Mouse (Mus musculus) erythroblast, adult 5-6 weeks (primary cell): ENCODE data around the gene Rad51b. TPM values are rescaled to one million over a fixed set of nuclear protein-coding genes. Genes with fewer than 3 reads are reported as not detected.

Experiments used
- ATAC-seq: replicated peaks from 2 replicates; pipeline ENCODE4 v1.8.0; 2016; ENCODE audit warnings: moderate number of reproducible peaks, mild to moderate bottlenecking, moderate TSS enrichment, inconsistent platforms; ENCODE audit not compliant: poor library complexity, low FRiP score, severe bottlenecking
- total RNA-seq, 2 experiments: library from RNA; stranded (forward) in 1 of 2; stranded (reverse) in 1 of 2; fragments of 150-400 nt in 1 of 2; fragments of 200-764, 138-1000 nt in 1 of 2; gene quantifications; 2 replicates each; pipeline versions ENCODE4 v1.2.3 to v1.2.4; 2015 to 2017; ENCODE audit warnings: low replicate concordance in 2 of 2

Rad51b gene
- total RNA-seq, 2 experiments from 2014 or later: 3.5 to 4.2 TPM

DNA sequence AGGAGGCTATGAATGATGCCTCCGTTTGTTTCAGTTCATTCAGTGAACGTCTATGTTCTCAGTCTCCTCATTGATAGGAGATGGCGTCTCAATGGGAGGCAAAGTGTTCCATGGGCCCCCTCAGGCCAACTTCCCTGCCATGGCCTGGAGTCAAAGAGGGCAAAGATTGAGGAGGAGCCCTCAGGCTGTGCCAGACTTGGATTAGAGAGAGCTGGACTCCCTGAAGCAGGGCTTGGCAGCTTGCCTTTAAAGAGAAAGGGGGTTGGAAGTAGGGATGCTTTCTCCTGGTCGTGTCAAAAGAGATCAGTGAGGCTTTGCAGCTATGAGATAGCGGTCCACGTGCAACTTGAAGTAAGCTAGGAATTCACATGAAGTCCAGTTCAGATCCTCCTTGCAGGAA is 469.0 kb downstream of the Rad51b start:
- ATAC-seq: no peak

GRCm38 (mm10) chr12:79768741-79769322 is 471.8 kb downstream of the Rad51b start:
- ATAC-seq: no peak

- ATAC-seq: no peak
Measured at GRCm38 (mm10) chr12:79769763-79770162, 472.7 kb downstream of the Rad51b start.

DNA sequence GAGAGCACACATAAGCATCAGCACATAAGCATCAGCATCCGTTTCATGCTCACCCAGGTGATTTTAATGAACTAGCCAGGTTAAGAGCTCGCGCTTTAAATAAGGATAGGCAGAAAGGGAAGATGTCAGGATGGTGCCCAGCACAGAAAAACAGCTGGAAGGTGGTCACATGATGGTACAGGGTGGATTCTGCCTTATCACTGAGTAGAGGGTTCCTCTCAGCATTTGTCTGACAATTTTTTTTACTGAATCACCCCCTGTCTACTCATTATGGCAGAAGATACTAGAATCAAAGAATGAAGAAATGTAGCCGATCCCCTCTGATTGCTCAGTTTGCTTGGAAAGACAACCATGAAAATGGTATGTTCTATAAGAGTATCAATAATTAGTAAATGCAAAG is 474.1 kb downstream of the Rad51b start:
- no peak for ATAC-seq

- no peak for ATAC-seq
Measured at GRCm38 (mm10) chr12:79771741-79772140, 474.7 kb downstream of the Rad51b start.

DNA sequence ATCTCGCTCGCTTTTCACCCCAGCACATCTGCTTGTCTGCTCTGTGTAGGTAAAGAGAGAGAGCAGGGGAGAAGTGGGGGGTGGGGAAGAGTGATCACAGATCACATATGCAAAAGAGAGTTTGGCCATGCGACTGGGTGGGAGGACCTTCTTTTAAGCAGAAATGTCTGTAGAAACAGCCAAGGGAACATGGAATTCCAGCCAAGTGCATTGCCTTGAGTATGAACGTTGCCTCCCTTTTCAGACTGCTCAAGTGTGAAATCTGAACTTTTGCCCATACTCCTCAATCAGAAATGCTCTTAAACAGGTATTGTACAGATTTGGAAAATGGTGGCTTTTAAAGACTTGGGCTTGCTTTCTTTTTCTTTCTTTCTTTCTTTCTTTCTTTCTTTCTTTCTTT is 476.2 kb downstream of the Rad51b start:
- ATAC-seq: no peak

DNA sequence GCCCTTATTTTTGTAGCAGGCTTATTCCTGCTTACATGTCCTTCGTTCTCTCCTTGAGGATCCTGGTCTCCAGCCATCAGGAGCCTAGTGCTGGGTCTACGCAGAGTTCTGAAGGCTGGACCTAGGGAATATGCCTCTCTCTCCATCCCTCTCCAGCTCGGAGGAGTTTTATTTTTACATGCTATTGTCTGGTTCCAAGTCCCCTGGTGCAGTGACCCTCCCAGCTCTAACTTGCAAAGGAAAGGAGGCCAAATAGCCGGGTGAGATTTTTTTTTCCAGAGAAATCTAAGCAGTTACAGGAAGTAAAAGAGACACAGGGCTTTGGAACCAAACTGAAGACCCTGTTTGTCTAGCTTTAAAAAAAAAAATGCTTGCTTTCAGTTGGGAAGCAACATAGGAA is 477.5 kb downstream of the Rad51b start:
- no peak for ATAC-seq

GRCm38 (mm10) chr12:79776828-79777227 is 479.7 kb downstream of the Rad51b start:
- ATAC-seq: no peak

GRCm38 (mm10) chr12:79780745-79781144 is 483.7 kb downstream of the Rad51b start:
- ATAC-seq: no peak

DNA sequence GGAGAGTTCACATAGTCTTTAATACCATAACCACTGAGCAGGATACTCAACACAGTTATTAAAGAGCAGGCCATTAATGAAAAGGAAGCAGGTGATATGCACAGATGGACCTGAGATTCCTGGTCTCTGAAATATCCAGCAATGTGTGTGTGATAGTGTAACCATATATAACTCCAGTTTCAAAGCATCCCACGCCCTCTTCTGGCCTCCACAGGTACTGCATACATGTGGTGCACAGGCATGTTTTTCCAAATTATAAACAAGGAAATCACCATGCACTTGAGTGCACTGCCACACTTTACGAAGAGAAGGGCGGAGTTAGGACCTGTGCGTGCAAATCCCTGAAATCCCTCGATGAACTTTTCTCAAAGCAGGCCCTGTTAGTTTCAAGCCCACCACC is 484.7 kb downstream of the Rad51b start:
- ATAC-seq: no peak

DNA sequence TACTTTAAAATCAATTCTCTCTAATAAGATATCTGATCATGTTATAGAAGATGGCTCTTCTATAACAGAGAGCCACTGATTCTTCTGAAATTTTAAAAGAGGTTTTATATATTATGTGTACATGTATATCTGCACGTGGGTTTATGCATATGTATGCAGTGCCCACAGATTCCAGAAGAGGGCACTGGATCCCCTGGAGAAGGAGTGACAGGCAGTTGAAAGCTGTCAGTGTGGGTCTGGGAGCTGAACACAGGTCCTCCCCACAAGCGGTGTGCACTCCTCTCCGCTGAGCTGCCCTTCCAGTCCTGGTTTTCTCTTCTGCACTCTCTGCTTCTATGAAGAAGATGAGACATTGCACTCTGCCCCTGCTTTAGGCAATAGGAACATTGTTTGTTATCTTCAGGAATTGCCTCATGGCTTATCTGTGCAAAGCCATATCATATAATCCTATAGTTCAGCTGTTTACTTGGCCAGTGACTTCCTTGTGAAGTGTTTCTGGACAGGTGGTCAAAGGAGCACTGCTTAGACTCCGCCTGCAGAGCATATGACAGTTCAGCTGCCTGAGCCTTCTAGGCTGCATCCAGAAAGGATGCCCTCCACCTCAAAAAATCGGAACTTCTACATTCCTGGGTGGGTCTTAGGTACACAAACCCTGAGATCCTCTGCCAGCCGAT is 485.5 kb downstream of the Rad51b start:
- ATAC-seq: no peak

DNA sequence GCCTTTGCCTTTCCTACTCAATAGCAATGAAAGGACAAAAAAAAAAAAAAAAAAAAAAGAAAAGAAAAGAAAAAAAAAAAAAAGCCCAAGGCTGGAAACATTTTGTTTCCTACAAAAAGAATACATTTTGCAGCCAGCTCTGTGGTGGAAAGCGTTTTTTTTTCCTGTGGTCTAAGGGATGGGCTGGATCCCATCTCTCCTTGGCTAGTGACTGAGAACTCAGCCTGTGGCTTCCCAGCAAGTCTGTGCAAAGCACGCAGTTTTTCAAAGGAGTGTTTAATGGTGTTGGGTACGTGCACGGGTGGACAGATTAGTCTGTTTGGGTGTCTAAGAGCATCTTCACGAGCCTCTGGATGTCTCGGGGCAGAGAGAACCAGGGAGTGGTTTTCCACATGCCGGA is 487.1 kb downstream of the Rad51b start:
- no peak for ATAC-seq

GRCm38 (mm10) chr12:79785691-79786090 is 488.6 kb downstream of the Rad51b start:
- no peak for ATAC-seq

GRCm38 (mm10) chr12:79787538-79787937 is 490.5 kb downstream of the Rad51b start:
- ATAC-seq: no peak

- no peak for ATAC-seq
Measured at GRCm38 (mm10) chr12:79788340-79788739, 491.3 kb downstream of the Rad51b start.

DNA sequence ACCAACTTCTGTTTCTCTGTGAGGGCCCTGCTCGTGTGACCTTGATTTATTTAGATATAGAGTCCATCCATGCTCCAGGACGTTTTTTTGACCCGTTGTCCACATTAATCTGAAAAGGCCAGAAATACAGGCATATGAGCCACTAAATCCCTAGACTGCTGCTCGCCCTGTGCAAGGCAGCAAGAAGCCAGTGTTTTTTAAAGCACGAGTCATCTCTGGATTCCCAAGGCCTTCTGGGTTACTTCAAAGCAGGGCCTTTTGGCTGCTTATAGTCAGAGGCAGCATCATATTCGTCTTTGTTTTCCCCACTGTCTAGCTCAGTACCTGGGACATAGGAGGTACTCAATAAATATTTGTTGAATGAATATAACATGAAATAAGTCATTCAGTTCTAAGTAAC is 492.4 kb downstream of the Rad51b start:
- no peak for ATAC-seq

DNA sequence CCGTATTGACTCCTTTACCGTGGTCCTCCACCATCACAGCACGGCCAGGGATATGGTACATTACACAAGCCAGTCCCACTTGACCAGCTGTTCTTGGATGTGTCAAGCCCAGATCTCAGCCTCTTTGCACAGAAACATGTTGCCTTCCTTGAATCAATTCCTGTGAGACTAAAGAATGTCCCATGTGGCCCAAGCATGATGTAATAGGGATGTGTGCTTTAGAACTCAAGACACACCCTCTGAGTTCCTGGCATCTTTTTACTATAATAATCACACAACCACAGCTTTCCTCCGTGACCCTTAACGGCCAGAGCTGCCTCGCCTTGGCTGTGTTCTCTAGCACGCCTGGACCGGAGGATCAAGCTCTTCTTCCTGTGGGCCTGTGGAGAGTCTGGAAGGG is 496.3 kb downstream of the Rad51b start:
- ATAC-seq: no peak

DNA sequence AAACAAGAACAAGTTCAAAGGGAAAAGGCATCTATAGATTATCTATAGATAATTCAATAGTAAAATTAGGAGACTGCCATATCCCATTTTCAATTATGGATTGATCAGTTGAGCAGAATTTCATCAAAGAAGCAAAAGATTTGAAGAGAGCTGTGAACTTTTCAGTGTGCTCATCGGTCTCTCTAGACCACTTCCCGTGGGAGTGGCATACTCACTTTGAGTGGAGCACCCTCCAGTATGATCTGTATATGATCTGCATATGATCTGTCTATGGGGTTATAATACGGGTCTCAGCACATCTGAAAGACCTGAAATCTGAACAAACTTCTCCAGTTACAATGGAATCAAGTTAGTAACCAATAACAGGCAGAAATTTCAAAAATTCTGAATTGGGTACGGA is 497.7 kb downstream of the Rad51b start:
- ATAC-seq: no peak

GRCm38 (mm10) chr12:79796260-79796659 is 499.2 kb downstream of the Rad51b start:
- no peak for ATAC-seq

GRCm38 (mm10) chr12:79796823-79797821 is 500.0 kb downstream of the Rad51b start:
- ATAC-seq: no peak

DNA sequence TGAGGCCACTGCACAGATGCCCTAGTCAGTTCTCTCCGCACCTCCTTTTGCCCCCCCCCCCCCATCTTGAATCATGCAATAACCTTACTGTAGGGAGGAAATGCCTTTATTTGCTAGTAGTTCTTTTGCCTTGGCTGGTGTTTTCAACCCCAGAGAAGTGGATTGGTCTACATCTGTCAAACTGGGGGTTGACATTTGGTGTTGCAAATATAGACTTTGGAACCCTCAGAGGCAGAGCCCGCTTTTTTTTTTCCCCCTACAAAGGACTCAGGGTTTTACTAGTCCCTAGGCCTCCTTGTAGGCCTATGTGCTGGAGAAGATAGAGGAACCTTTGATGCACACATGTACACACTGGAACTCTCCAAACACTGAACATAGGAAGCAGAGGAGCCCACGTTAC is 501.4 kb downstream of the Rad51b start:
- no peak for ATAC-seq
